Mouse (Mus musculus): Measurements from ENCODE around the gene Fkbpl. TPM values are rescaled to one million over a fixed set of nuclear protein-coding genes. Genes with fewer than 3 reads are reported as not detected.

Gene Fkbpl
- polyA plus RNA-seq, 1 experiment from 2014 or later, result 5.6 TPM

GRCm38 (mm10) chr17:34624981-34625380 lies 19.6 kb upstream of the Fkbpl start:
- H3K9ac ChIP-seq (replicated peaks), result no peak overlapping the region
- no peak for DNase-seq
- 78% methylated on average over 3 of the region's 3 CpGs for WGBS (ENCODE audit: insufficient replicate concordance)
- ATAC-seq, result no peak
- TF ChIP-seq EP300 (IDR thresholded peaks at IDR 0.05; ENCODE audit: low read depth), result no peak
- TF ChIP-seq CTCF (IDR thresholded peaks at IDR 0.05; ENCODE audit: low read depth), result no peak
- no peaks in the 10 kb centered on the region for H3K9me3 ChIP-seq (ENCODE audit: low read length)
- no peak overlapping the region for H3K4me3 ChIP-seq (ENCODE audit: low read depth, low read length)
- H3K4me1 ChIP-seq (ENCODE audit: insufficient read depth), result peaks cover 28% of the 10 kb centered on the region
- no peak overlapping the region for H3K27ac ChIP-seq (ENCODE audit: low read depth)
- peaks cover 20% of the 10 kb centered on the region for H3K36me3 ChIP-seq (replicated peaks; ENCODE audit: insufficient read depth, low read length)
- no peak overlapping the region for H3K4me2 ChIP-seq (ENCODE audit: low read depth, low read length)
- H3K27me3 ChIP-seq (ENCODE audit: insufficient read depth, low read length), result peaks cover 18% of the 10 kb centered on the region

- 51% methylated on average over 16 of the region's 16 CpGs for WGBS (ENCODE audit: insufficient replicate concordance)
- peaks cover 39% of the 10 kb centered on the region for H3K4me1 ChIP-seq (ENCODE audit: insufficient read depth)
- H3K27ac ChIP-seq (ENCODE audit: low read depth), result peak overlapping the region; percentile 88
- H3K9ac ChIP-seq (replicated peaks), result peak overlapping the region; percentile 72
- ATAC-seq (no peak), DNase-seq (no peak)
- peaks cover 30% of the 10 kb centered on the region for H3K27me3 ChIP-seq (ENCODE audit: insufficient read depth, low read length)
- H3K36me3 ChIP-seq (replicated peaks; ENCODE audit: insufficient read depth, low read length), result peaks cover 18% of the 10 kb centered on the region
- peak overlapping the region; percentile 66 for H3K4me3 ChIP-seq (ENCODE audit: low read depth, low read length)
- peak overlapping the region; percentile 92 for H3K4me2 ChIP-seq (ENCODE audit: low read depth, low read length)
- H3K9me3 ChIP-seq (ENCODE audit: low read length), result no peaks in the 10 kb centered on the region
- TF ChIP-seq EP300 (IDR thresholded peaks at IDR 0.05; ENCODE audit: low read depth) (no peak), CTCF (IDR thresholded peaks at IDR 0.05; ENCODE audit: low read depth) (no peak)
Measured at GRCm38 (mm10) chr17:34626062-34626772, 18.3 kb upstream of the Fkbpl start.

- Histone ChIP-seq H3K9me3 (ENCODE audit: low read length) (no peaks in the 10 kb centered on the region), H3K4me1 (ENCODE audit: insufficient read depth) (peaks cover 43% of the 10 kb centered on the region), H3K4me2 (ENCODE audit: low read depth, low read length) (peak overlapping the region; percentile 92), H3K27me3 (ENCODE audit: insufficient read depth, low read length) (peaks cover 35% of the 10 kb centered on the region), H3K9ac (replicated peaks) (peak overlapping the region; percentile 72), H3K27ac (ENCODE audit: low read depth) (peak overlapping the region; percentile 88), H3K4me3 (ENCODE audit: low read depth, low read length) (peak overlapping the region; percentile 66), H3K36me3 (replicated peaks; ENCODE audit: insufficient read depth, low read length) (peaks cover 18% of the 10 kb centered on the region)
- under 1% methylated on average over 18 of the region's 18 CpGs for WGBS (ENCODE audit: insufficient replicate concordance)
- ATAC-seq, result peak; percentile 30
- peak; percentile 52 for DNase-seq
- TF ChIP-seq CTCF (IDR thresholded peaks at IDR 0.05; ENCODE audit: low read depth), result peak; percentile 68
- no peak for TF ChIP-seq EP300 (IDR thresholded peaks at IDR 0.05; ENCODE audit: low read depth)
Measured at GRCm38 (mm10) chr17:34626773-34627092, 17.8 kb upstream of the Fkbpl start.

GRCm38 (mm10) chr17:34627093-34627942 lies 17.2 kb upstream of the Fkbpl start:
- Histone ChIP-seq H3K4me3 (ENCODE audit: low read depth, low read length) (peak overlapping the region; percentile 66), H3K27me3 (ENCODE audit: insufficient read depth, low read length) (peaks cover 41% of the 10 kb centered on the region), H3K4me2 (ENCODE audit: low read depth, low read length) (peak overlapping the region; percentile 92), H3K9ac (replicated peaks) (peak overlapping the region; percentile 72), H3K4me1 (ENCODE audit: insufficient read depth) (peaks cover 49% of the 10 kb centered on the region), H3K9me3 (ENCODE audit: low read length) (no peaks in the 10 kb centered on the region; the same call in 1 of the 2 replicates), H3K27ac (ENCODE audit: low read depth) (peak overlapping the region; percentile 88), H3K36me3 (replicated peaks; ENCODE audit: insufficient read depth, low read length) (peaks cover 16% of the 10 kb centered on the region)
- ATAC-seq, result peak; percentile 86
- WGBS (ENCODE audit: insufficient replicate concordance), result under 1% methylated on average over 42 of the region's 45 CpGs
- peak; percentile 89 for DNase-seq
- TF ChIP-seq EP300 (IDR thresholded peaks at IDR 0.05; ENCODE audit: low read depth) (no peak), CTCF (IDR thresholded peaks at IDR 0.05; ENCODE audit: low read depth) (no peak)

GRCm38 (mm10) chr17:34627943-34628643 lies 16.5 kb upstream of the Fkbpl start, which contains the start of gene Ppt2:
Ppt2 (minus strand) TSS chr17:34628510.
- no peaks in the 10 kb centered on the region; the same call in 1 of the 2 replicates for H3K9me3 ChIP-seq (ENCODE audit: low read length)
- DNase-seq, result peak; percentile 63
- peaks cover 10% of the 10 kb centered on the region; the same call in 1 of the 2 replicates for H3K36me3 ChIP-seq (replicated peaks; ENCODE audit: insufficient read depth, low read length)
- 5% methylated on average over 28 of the region's 29 CpGs for whole genome bisulfite sequencing (ENCODE audit: insufficient replicate concordance)
- peak within 1 kb of the TSS; percentile 66 for H3K4me3 ChIP-seq (ENCODE audit: low read depth, low read length)
- H3K4me1 ChIP-seq (ENCODE audit: insufficient read depth), result peaks cover 49% of the 10 kb centered on the region
- peak within 1 kb of the TSS; percentile 88 for H3K27ac ChIP-seq (ENCODE audit: low read depth)
- peak within 1 kb of the TSS; percentile 92 for H3K4me2 ChIP-seq (ENCODE audit: low read depth, low read length)
- ATAC-seq, result 0 out of 2 replicates have a peak, but pooled peaks have one; percentile 26
- no peak for TF ChIP-seq CTCF (IDR thresholded peaks at IDR 0.05; ENCODE audit: low read depth)
- TF ChIP-seq EP300 (IDR thresholded peaks at IDR 0.05; ENCODE audit: low read depth), result no peak
- peaks cover 43% of the 10 kb centered on the region for H3K27me3 ChIP-seq (ENCODE audit: insufficient read depth, low read length)
- H3K9ac ChIP-seq (replicated peaks), result peak within 1 kb of the TSS; percentile 72

All from liver, postnatal 0 days (tissue).